Mouse (Mus musculus): ENCODE data around the gene Raver2.

Raver2 gene

GRCm38 (mm10) chr4:101177796-101178195, 109.0 kb downstream of the Raver2 start:
- DNase-seq: no peak

DNA sequence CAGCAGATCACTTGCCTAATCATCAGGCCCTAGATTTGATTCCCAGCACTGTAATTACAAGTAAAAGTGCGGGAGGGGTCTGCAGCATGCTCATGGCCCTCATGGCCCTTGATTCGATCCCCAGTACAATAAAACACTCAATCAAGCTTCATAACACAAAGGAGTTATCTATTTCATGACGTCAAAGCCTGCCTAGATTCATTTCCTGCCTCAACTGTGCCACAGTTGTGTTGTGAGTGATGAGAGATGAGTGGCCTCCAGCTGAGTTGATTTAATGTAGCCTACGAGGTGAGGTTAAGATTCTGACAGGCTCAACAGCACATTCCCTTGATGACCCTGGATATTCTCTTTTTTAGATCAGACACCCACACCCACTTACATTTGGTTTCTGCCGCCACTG, 110.3 kb downstream of the Raver2 start:
- no peak for DNase-seq

DNA sequence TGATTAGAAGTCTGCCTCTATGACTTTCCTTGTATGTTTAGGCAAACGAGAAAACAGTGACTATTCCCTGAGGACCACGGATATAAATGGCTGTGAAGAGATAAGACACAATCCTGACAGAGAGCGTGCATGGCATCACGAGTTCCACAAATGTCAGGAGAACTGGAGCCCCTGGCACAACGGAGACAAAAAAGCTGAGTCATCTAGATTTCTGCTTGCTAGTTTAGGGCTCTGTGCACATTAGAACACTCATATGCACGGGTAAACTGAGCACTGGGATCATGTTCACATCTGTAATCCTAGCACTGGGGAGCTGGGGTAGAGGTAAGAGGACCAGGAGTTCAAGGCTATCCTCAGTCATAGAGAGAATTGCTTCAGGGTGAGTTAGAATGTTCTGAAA, 111.1 kb downstream of the Raver2 start:
- DNase-seq: no peak

DNA sequence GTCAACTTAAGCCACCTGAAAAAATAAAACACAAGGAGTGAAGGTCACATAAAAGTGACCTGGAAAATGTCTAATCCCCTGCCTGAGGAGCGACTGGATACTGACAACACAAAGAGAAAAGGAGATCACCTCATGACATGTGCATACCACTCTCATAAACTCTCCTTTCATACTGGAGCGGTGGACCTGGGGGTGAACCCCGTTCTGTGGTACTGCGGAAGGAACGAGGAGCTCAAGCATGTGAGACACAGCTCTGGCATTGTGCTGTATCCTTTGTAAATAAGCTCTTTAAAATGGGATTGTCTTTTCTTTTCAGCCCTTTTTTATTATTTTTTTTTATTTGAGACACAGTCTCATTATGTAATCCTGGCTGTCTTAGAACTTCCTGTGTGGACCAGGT, 111.9 kb downstream of the Raver2 start:
- no peak for DNase-seq

GRCm38 (mm10) chr4:101182603-101183011, 113.8 kb downstream of the Raver2 start:
- peak; percentile 66 for DNase-seq

- no peak for DNase-seq
Measured at GRCm38 (mm10) chr4:101185216-101185615, 116.4 kb downstream of the Raver2 start.

- no peak for DNase-seq
Measured at GRCm38 (mm10) chr4:101186591-101186990, 117.8 kb downstream of the Raver2 start.

GRCm38 (mm10) chr4:101187381-101187780, 118.6 kb downstream of the Raver2 start:
- no peak for DNase-seq

DNA sequence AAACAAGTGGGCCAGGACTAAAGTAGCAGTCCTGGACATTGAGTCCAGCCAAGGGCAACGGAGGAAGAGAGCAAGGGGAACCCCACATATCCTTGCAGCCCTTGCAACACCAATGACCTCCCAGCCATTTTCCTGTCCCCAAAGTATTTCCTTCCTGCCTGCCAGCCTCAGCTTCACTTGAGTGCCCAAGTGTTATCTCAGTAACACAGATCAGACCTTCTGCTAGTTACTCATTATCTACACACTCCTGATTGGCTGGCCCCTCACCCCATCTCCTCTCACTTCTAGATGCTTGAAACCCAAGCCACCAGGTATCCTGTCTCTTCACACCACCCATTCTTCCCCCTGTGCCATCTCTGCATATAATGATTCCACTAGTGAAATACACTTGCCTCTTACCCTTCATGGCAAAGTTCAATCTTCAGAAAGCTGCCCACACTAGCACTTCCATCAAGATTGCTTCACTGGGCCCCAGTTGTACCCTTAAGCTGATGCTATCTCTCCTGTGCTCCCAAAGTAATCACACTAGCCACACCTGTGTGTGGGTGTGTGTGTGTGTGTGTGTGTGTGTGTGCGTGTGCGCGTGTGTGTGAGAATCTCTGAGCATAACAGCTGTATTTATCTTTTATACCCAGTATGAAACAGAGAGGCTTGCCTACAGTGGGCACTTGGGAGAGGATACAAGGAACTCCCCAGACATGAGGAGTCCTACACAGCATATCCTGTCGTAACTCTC, 123.6 kb downstream of the Raver2 start:
- no peak for DNase-seq

- no peak for DNase-seq
Measured at GRCm38 (mm10) chr4:101194170-101194569, 125.4 kb downstream of the Raver2 start.

DNA sequence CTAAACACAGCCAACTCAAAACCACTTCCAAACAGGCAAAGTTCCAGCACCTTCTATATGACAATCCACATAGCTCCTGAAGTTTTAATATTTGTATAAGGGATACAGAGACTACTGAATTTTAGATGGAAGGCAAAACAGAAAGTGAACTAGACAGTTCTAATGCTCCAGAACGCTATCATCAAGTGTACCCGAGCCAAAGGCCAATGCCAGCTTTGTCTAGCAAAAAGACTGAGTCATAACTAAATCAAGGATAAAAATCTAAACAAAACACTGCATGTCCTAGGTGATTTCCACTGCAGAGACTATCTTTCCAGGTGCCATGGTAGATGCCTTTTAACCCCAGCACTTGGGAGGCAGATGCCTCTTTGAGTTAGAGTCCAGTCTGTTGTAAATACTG, 127.6 kb downstream of the Raver2 start:
- no peak for DNase-seq

GRCm38 (mm10) chr4:101197421-101198170, 128.8 kb downstream of the Raver2 start:
- DNase-seq: no peak

GRCm38 (mm10) chr4:101198333-101198732, 129.6 kb downstream of the Raver2 start:
- DNase-seq: peak; percentile 51

GRCm38 (mm10) chr4:101199433-101200081, 130.8 kb downstream of the Raver2 start:
- no peak for DNase-seq
